Mouse (Mus musculus): ENCODE measurements around the gene Gm572.

Gm572 gene

DNA sequence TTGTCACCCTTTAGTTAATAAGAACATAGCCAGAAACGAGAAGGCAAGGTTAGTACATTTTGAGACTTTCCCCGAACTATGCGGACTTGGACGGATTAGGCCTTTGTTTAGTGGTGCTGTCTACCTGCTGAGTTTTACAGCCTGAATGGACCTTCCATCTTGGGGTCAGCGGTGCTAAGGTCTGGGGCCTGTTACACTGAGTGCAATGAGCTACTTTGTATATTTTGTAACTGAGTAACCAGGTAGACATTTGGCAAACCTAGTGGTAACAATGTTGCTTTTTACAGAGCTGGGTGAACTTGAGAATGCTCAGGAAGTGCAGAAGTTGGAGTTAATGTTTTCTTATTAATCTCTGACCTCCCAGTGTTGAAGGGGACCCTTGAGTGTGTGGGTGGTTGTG, 2.0 kb upstream of the Gm572 start:
- no peak for TF ChIP-seq GATA4 (IDR thresholded peaks at IDR 0.05; ENCODE audit: insufficient replicate concordance, low read length)

DNA sequence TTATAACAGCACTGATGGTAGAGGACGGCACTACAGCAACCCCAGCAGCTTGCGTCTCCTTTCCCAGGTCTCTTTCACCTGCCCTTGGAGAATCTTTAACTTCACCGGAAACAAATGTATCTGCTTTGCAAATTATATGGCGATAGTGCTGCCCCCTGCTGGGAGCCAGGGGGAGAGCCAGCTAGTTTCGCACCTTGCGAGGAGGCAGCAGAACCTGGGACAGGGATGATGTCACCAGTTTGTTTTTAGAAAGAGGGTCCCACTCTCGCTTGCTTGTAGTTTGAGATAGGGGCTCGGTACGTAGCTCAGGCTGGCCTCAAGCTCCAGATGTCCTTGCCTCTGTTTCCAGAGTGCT, 1.0 kb downstream of the Gm572 start:
- no peak for TF ChIP-seq GATA4 (IDR thresholded peaks at IDR 0.05; ENCODE audit: insufficient replicate concordance, low read length)

DNA sequence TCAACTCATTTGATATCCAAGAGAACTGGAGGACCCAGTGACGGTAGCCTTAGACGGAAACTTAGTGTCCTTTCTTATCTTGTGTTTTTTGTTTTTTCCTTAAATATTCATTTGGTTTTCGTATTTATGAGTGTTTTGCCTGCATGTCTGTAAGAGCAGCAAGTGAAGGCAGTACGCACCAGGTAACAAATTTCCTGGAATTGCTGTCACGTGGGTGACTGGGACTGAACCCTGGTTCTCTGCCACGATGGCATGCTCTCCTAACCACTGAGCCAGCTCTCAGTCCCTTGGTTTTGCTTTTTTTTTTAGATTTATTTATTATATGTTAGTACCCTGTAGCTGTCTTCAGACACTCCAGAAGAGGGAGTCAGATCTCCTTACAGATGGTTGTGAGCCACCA, 1.8 kb downstream of the Gm572 start:
- no peak for TF ChIP-seq GATA4 (IDR thresholded peaks at IDR 0.05; ENCODE audit: insufficient replicate concordance, low read length)

DNA sequence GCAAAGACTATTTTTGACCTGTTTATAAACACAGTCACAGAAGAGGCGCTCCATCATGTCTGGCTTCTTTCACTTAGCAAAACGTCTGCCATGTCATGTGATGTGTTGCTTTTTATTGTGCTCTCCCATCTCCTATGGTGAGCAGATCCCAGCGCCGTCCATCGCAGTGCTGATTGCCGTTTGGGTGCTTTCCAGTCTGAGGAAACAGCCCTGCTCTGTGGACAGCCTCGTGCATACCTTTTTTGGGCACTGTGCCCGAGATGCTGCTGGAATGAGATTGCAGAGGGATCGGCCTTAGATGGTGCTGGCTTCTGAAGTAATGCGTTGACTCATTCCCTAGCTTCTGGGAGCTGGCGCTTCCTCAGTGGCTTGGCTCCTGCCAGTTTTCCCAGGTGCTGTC, 3.5 kb downstream of the Gm572 start:
- no peak for TF ChIP-seq GATA4 (IDR thresholded peaks at IDR 0.05; ENCODE audit: insufficient replicate concordance, low read length)

DNA sequence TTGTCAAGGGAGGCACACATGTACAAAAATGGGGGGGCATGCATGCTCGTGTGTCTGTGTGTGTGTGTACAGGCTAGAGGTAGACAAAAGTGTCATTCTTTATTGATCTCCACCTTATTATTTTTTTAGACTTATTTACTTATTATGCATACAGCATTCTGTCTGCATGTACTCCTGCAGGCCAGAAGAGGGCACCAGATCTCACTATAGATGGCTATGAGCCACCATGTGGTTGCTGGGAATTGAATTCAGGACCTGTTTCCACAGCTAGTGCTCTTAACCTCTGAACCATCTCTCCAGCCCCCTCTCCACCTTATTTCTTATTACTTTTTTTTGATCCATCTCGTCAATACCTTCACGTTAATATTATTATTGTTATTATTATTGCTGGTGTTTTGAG, 6.2 kb downstream of the Gm572 start:
- TF ChIP-seq GATA4 (IDR thresholded peaks at IDR 0.05; ENCODE audit: insufficient replicate concordance, low read length), result no peak

DNA sequence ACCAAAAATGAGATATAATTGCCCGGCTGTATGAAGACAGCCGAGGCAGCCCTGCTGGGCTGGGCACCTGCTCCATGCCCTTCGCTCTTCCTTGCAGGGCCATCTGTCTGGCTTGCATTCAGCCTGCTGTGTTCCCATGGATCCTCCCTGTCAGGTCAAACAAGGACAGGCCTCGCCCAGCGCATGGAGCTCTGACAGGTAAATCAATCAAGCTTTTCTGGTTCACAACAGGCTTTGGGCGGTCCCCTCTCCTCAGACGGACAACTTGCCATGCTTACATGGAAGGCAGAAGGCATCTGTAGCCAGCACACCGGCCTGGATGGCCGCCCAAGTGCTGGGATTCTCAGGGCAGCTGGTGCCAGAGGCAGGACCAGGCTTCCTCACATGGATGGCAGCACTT, 7.9 kb downstream of the Gm572 start:
- no peak for TF ChIP-seq GATA4 (IDR thresholded peaks at IDR 0.05; ENCODE audit: insufficient replicate concordance, low read length)

DNA sequence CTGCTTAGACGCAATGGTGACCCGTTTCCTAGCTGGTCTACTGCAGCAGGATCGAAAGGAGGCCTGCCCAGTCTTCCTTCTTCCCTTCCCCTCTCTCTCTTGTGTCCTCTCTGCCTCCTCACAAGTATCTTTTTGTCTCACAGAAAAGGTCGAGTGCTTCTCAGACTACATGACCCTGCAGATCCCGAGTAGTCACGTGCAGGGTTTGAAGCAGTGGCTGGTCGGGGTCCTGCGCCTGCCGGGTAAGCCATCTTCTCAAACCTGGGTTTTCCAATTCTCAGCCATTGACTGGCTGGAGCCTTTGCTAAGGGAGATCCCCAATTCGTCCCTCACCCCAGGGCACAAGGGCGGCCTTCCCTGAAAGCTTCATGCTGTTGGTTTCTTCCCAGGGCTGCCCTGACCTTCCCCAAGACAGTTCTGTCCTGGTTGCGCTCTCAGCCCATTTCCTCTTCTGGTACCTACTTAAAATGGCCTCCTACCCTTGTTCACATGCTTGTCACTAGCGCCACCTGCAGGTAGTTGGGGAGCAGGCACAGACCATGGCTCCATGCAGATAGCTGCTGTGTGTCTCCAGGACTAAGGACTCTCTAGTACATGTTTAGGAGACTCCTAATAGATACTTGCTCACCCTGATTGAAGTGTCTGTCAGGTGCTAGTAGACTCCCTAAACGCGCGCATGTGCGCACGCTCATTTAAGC, 11.7 kb downstream of the Gm572 start:
- no peak for TF ChIP-seq GATA4 (IDR thresholded peaks at IDR 0.05; ENCODE audit: insufficient replicate concordance, low read length)

DNA sequence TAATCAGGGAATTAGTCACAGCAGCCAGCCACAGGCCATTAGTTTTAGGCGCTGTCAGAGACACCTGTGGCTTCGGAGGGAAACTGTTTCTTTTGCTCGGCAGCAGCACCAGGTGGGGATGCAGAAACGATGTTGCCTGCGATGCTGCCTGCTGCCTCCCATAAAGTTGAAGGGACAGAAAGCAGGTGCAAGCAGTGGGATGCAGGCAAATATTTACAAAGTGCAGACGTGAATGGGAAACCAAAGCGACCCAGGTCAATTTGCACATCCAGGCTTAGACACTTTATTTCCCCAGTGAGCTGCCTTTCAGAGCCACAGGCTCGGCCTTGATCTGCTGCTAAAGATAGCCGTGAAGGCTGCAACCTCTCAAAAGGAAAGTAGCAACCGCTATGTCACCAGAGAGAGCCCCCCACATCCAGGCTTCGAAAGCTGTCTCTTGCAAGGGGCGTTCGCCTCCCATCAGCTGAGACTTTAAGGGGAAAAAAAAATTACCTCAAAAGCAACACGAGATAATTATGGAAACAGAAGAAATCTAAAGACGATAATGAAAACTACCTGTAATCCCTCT, 13.7 kb downstream of the Gm572 start:
- no peak for TF ChIP-seq GATA4 (IDR thresholded peaks at IDR 0.05; ENCODE audit: insufficient replicate concordance, low read length)

DNA sequence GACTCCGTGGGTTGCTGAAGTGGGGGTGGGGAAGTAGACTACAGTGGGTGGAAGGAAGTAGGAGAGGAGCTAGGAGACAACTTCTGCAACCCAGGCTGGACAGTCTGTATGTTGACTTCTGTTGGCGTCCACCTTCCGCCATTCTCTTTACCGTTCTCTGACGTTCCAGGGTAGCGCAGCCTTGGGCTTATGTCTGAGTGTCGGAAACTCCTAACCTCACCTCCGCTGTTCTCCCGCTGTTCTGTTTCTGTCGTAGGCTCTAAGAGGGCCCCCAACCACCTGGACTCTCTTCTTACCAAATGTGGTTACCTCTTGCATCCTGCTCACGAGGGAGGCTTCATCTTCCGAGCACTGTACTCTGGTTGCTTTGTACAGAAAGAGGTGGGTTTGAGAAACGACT, 14.7 kb downstream of the Gm572 start:
- TF ChIP-seq GATA4 (IDR thresholded peaks at IDR 0.05; ENCODE audit: insufficient replicate concordance, low read length), result no peak

DNA sequence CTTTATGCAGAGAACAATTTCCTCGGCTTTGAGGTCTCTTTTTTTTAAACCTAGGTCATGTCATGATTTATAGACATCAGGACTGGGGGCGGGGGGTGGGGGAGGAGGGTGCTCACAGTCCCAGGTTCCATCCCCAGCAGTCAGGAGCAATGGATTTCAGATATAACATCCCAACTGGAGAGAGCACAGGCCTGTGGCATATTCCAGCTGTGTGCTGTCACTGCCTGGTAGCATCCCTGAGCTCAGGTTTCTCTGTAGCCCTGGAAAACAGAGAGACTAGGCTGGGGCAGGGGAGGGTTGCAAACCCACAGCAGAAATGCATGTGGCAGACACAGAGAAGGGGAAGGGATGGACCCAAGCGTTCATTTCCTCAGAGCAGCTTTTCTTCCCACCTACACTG, 17.1 kb downstream of the Gm572 start:
- TF ChIP-seq GATA4 (IDR thresholded peaks at IDR 0.05; ENCODE audit: insufficient replicate concordance, low read length), result no peak

DNA sequence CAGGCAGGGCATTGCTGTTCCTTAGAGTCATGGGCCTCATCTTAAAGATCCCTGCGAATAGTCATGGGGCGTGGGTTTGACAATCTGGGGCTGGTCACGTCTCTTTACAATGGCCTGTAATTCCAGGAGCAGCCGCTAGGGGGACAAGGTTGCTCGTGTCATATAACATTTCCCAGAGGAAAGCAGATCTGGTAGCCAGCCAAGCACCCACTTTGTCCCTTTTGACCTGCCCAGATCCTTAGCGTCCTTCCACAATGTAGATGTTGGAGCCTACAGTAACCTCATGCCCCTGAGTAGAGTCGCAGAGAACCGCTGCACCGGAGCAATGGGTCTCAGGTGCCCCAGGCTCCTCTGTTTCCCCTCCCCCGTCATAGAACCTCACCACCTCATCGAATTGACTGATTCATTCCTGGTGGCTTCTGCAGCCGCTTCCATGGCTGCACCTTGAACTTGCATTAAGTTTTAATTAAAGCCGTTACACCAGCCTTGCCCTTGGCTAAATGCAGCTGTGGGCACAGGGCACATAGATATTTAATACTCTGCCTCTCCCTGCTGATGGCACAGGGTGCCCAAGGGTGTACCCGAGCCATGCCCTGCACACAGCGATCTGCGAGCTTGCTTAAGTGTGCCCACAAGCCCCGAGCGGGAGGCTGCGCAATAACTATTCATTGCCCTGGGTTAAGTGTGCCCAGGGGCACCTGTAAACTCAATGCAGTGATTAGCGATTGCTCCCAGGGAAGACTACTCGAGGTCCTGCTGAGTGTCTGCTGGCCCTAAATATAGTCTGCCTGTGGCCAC, 19.2 kb downstream of the Gm572 start:
- TF ChIP-seq GATA4 (IDR thresholded peaks at IDR 0.05; ENCODE audit: insufficient replicate concordance, low read length), result no peak

DNA sequence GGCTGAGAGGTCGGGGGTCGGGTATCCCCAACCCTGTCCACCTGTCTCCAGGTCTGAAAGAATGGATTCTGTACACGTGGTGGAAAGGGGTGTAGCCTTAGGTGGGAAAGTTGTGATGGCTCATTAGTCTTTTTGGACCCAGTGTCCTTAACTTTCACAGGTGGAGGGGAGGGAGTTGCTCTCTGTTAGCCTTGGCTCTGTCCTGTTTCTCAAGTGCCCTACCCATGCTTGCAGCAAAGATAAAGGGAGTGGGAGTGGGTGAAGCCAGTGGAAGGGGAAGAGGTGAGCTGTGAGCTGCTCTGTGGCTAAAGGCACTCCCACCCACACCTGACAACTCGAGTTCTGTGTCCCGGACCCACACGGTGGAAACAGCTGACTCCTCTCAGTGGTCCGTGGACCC, 20.2 kb downstream of the Gm572 start:
- no peak for TF ChIP-seq GATA4 (IDR thresholded peaks at IDR 0.05; ENCODE audit: insufficient replicate concordance, low read length)

DNA sequence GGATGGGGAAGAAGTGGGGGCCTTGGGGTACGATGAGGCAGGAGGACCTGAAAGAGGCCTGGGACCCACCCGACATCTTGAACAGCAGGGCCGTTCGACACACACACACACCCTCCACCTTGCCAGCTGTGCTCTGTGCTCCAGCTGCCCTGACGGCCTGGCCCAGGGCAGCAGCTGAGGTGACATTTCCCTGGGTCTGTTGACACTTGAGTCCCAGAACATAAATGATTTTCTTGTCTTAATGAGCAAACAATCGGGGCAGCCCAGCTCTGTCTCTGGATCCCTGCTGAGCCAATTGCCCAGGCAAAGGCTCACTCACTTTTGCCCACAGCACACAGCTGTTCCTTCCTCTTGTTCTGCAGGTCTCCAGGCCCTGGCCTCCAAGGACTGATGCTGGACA, 20.9 kb downstream of the Gm572 start:
- TF ChIP-seq GATA4 (IDR thresholded peaks at IDR 0.05; ENCODE audit: insufficient replicate concordance, low read length), result no peak

DNA sequence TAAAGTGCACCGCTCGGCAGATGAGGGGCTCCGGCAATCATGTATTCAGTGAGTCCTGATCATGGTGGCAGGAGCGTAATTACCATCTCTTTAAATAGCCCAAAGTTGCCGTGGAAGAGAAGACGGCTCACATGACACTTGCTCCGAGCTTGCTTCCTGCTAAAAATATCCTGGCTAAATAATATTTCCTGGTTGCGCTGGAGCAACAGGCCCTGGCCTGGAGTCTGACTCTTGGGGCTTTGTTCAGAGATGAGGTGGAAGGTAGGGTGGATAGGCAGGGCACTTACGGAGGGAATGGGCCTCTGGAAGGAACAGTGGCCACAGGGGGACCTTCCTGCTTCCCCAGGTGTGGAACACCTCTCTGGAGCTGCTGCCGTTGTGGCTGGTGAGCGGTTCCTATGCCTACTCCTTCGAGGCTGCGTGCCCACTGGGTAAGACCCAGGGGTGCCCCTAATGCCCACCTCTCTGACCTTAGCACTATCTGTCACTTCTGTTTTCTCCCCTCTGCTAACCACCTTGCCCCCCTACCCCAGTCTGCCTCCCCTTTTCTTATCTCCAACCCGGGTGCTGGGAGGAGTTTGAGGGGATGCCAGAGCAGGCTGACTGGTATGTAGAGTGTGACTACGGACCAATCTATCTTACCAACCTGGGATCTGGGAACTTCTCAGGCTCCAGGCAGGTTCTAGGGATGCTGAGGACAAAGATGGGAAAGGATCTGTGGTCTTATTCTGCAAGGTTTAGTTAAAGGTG, 24.1 kb downstream of the Gm572 start:
- TF ChIP-seq GATA4 (IDR thresholded peaks at IDR 0.05; ENCODE audit: insufficient replicate concordance, low read length), result no peak

DNA sequence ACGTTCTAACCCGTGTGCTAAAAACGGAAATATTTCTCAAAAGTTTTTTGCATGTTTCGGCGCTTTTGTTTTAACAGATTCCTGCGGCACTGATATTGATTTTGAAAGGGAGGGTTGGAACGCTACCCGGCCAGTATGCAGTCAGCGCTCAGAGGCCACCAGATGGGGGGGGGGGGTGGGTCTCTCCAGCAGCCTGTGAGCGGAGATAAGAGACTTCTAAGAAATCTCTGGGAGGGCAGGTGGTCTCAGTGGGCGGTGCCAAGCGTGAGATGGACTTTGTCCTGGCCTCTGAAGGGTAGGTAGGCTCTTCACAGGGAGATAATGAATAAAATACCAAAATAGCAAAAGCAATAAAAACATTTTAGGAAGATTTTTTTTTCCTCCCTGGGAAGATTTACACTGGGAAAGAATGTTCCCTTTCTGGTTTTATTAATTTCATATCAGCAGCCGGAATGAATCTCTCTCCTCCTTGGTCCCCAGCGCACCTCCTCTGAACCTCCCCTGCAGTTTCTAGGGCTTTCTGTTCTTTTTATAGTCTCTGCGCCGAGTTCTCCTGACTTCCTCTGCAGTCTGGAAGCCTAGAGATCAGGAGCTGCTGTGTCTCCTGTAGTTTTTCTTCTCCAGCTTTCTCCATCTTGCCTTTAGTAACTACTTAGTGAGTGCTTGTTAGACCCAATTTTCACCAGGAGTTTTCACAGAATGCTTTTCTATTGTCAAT, 28.3 kb downstream of the Gm572 start:
- TF ChIP-seq GATA4 (IDR thresholded peaks at IDR 0.05; ENCODE audit: insufficient replicate concordance, low read length), result no peak

Data from liver, adult (tissue).